Mouse (Mus musculus): Measurements from ENCODE around the gene Pitpnm2.

DNA sequence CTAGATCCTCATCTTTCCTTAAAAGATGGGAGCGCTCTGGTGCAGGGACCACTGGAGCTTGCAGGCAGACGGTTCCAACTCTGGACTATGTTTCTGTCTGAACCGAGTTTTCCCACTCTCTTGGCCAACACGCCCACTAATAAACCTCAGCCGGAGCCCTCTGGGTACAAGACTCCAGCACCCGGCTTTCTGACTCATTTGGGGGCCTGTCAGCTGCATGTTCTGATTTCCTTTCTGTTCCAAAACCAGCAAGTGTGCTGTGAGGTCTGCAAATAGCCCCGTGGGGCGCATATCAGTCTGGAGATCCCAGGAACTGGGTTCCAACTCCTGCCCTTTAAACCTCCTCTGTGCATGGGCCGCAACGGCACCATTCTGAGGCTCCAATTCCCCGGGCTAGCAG is 86.1 kb downstream of the Pitpnm2 start:
- TF ChIP-seq CTCF (IDR thresholded peaks at IDR 0.05; ENCODE audit: control insufficient read depth, insufficient read depth, insufficient read length) = no peak
- TF ChIP-seq MAX (IDR thresholded peaks at IDR 0.05) = no peak
